Mouse (Mus musculus) spleen, postnatal 4 days (tissue): Measurements from ENCODE around the gene Rpl27.
A peak's percentile ranks its signal among the peaks of the same experiment; 100 is the strongest.
"Not testable (repeated sequence)": the region's sequence is repeated elsewhere in the genome, so short reads cannot be mapped to it uniquely, and the experiment has no call there.

ENCODE experiments used
- DNase-seq, 2 experiments: peaks; one replicate each; pipeline ENCODE4 v3.0.0; 2022; ENCODE audit warnings: low spot score in 2 of 2

Gene Rpl27

DNA sequence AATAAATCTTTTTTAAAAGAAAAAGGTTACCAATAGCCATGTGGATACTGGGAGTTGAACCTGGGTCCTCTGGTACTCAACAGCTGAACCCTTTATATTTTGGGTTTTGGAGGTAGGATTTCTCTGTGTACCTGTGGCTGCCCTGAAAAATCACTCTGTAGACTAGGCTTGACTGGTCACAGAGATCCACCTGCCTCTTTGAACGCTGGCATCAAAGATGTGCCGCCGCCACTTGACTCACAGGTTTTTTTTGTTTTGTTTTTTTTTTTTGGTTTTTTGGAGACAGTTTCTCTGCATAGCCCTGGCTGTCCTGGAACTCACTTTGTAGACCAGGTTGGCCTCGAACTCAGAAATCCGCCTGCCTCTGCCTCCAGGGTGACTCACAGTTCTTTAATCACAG, 5.7 kb downstream of the Rpl27 start:
- no peak for DNase-seq

DNA sequence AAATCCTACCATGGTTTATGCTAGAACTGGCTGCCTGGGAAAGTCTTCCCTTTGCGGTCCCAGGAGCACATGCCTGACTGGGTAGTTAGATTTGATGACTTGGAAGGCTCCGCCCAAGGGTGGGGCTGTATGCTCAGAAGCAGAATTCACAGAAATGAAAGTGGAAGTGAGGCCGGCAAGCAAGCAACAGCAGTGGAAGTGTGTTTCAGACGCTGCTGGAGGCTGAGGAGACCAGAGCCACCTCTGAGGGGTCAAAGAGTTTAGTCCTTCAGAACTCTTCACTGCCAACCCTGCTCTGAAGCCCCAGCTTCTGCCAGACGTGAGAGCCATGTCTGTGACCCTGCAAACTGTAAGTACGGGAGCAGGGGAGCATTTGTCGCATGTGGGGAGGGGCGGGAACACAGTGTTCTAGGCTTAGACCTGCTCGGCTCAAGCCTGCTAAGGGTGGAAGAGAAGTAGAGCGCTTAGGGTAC, 6.2 kb downstream of the Rpl27 start, which contains the start of gene Ifi35:
Gene Ifi35 (plus strand): TSS at position 134 of the 473 bp plus-strand sequence.
- DNase-seq, result peak; percentile 78 to 85

DNA sequence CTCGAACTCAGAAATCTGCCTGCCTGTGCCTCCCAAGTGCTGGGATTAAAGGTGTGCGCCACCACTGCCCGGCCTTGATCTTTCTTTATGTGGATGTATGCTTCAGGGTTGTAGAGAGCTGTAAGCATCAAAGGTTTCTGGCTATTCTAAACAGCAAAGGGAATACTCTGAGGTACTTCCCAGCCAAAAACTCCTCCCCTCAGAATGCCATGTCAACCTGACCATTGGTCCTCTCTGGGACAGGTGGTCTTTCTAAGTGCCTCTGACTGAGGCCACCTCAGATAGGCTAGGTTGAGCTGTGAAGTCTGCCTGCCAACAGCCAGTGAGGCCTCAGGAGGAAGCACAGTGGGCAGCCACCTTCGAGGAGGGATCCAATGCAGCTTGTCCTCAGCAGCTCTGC, 6.8 kb downstream of the Rpl27 start:
- DNase-seq, result no peak

DNA sequence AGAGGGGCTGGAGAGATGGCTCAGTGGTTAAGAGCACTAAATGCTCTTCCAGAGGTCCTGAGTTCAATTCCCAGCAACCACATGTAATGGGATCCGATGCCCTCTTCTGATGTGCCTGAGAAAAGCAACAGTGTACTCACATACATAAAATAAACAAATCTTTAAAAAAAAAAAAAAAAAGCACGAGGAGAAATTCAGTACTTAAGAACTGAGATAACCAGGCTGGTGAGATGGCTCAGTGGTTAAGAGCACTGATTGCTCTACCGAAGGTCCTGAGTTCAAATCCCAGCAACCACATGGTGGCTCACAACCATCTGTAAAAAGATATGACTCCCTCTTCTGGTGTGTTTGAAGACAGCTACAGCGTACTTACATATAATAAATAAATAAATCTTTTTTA, 7.5 kb downstream of the Rpl27 start:
- DNase-seq, result not testable (repeated sequence)

DNA sequence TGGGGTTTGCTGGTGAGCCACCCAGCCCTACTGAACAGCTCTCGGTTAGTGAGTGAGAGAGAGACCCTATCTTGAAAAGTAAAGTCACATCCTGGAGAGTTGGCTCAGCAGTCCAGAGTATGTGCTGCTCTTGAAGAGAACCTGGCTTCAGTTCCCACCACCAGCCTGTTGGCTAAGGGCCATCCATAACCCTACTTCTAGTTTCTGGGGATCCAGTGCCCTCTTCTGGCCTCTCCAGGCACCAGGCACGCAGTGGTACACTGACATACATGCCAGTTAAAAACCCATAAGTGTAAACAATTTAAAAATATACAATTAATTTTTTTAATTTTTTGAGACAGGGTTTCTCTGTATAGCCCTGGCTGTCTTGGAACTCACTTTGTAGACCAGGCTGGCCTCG, 8.3 kb downstream of the Rpl27 start:
- no peak for DNase-seq

DNA sequence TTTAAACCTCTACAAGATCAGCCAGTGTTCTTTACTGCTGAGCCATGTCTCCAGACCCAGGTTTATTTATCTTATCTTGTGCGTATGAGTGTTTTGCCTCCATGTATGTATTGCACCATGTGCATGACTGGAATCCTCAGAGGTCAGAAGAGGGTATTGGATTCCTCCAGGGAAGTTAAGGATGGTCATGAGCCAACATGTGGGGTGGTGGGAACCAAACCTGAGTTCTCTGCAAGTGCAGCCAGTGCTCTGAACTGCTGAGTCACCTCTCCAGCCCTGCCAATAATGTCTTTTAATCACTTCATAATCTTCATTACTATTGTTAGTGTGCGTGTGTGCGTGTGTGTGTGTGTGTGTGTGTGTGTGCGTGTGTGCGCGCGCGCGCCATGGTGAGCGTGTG, 9.4 kb downstream of the Rpl27 start:
- no peak for DNase-seq

DNA sequence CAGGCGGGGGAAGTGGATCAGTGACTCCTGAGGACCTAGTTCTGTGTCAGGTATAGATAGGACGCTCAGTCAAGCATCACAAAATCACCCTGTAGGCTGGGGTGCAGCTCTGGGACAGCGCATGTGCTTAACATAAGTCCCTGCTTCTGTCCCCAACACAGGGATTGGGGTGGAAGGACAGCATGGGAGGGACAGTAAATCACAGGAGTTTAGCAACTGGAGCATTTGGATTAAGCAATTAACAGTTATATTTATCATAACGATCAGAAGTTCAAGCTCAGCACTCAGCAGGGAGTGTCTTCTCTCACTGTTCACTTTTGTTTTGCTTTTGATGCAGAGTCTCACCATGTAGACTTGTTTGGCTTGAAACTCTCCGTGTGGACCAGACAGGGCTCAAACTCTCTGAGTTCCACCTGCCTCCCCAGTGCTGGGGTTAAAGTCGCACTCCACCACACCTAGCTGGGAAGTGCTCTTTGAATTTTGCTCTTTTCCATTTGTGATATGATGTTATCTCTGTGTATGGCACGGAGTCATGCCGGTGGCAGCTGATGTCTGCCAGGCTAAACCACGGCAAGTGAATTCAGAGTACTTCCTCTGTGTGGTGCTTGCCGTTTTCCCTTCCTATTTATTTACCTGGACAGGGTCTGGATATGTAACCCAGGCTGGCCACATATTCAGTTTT, 10.1 kb downstream of the Rpl27 start:
- DNase-seq, result no peak

DNA sequence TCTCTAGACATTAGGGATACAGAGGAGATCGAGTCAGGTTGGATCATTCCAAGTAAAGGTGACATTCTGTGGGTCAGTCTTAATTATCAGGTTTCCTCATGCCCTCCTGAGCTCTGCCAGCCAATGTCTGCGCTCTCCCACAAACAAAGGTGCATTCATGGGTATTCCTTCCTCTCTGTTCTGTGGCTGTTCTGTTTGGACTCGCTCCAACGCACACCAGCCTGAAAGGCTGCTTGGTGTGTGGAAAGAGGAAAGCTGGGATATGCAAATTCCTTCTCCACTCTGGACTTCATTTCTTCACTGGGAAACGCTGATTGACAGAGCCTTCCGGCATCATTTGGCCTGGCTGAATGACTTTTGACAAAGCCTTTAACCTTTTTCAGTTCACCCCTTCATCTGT, 12.6 kb downstream of the Rpl27 start:
- no peak for DNase-seq

DNA sequence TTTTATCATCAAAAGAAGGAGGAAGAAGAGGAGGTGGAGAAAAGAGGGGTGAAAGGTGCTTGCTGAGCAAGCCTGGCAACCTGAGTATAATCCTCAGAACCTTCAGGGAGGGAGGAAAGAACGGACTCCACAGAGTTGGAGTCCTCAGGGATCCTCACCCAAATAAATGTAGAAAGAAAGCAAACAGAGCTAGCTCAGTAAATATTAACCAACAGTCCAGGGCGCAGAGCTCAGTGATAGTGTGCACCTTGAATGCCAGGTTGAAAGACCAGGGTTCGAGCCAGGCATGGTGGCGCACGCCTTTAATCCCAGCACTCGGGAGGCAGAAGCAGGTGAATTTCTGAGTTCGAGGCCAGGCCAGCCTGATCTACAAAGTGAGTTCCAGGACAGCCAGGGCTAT, 13.5 kb downstream of the Rpl27 start:
- no peak for DNase-seq

DNA sequence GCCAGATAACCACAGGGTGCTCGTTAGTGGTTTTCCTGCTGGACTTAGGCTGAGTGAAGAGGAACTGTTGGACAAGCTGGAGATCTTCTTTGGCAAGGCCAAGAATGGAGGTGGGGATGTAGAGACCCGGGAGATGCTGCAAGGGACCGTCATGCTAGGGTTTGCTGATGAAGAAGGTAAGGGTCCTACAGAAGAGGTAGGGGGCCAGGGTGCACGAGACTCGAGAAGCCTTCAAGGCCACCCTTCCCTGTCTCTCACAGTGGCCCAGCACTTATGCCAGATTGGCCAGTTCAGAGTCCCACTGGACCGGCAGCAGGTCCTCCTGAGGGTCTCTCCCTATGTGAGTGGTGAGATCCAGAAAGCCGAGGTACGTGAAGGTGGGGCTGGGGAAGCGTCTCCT, 15.5 kb downstream of the Rpl27 start:
- DNase-seq, result no peak

DNA sequence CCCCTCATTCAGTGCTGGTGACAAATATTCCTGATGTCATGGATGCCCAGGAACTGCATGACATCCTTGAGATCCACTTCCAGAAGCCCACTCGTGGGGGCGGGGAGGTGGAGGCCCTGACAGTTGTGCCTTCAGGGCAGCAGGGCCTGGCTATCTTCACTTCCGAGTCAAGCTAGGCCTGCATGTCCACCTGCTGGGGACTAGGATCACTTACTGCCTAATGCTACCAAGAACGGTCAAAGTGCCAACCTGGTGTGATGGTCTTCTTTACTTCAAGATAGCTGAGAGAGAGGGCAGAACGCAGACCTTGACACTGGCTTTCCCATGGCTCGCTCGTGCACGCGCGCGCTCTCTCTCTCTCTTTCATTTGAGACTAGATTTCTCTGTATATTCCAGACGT, 16.1 kb downstream of the Rpl27 start:
- DNase-seq, result no peak

DNA sequence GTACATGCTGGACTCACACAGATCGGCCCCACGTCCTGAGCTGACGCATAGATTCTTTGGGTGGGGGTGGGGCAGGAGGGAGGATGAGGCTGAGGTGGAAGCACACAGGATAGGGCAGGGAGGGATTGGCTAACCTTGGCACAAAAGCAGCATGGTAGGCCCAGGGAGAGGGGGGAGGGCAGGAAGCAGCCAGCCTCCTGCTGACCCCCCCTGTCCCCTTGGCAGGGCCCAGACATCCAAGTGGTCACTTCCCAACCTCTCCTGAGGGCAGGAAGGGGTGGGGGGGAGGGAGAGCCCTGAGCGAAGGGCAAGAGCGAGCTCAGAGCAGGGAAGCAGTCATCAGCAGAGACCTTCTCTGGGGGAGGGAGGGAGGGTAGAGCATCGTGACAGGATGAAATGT, 17.6 kb downstream of the Rpl27 start:
- DNase-seq, result no peak

DNA sequence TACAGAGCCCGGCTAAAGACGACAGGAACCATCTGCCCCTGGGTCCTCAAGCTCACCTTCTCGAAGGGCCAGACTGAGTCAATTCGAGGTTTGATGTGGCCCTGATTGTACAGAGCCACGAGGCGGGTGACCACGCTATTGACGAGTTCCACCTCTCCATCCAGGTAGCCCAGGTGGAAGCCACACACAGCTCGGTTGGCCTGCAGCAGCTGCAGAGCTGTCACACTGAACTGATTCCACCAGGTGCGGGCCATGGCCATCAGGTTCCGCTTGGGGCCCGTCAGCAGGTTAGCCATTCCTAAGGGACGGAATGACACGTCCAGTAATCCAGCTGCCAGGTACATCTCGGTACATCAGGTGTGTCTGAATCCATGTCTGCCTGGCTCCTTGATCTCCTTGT, 18.2 kb downstream of the Rpl27 start:
- DNase-seq, result no peak

DNA sequence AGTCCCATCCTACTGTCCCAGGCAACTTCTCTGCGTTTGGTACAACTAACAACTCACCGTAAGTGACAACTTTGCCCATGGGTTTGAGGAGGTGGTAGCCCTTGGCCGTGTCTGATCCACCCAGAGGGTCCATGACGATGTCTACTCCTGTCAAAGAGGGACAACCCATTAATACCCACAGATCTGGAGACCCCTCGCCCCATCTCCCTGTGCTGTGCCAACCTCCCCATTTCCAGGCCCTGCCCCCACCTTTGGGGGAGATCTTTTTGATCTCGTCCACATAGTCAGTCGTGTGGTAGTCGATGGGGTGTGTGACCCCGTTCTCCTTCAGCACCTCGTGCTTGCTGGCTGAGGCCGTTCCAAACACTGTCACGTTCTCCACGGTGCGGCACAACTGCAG, 20.0 kb downstream of the Rpl27 start:
- no peak for DNase-seq

DNA sequence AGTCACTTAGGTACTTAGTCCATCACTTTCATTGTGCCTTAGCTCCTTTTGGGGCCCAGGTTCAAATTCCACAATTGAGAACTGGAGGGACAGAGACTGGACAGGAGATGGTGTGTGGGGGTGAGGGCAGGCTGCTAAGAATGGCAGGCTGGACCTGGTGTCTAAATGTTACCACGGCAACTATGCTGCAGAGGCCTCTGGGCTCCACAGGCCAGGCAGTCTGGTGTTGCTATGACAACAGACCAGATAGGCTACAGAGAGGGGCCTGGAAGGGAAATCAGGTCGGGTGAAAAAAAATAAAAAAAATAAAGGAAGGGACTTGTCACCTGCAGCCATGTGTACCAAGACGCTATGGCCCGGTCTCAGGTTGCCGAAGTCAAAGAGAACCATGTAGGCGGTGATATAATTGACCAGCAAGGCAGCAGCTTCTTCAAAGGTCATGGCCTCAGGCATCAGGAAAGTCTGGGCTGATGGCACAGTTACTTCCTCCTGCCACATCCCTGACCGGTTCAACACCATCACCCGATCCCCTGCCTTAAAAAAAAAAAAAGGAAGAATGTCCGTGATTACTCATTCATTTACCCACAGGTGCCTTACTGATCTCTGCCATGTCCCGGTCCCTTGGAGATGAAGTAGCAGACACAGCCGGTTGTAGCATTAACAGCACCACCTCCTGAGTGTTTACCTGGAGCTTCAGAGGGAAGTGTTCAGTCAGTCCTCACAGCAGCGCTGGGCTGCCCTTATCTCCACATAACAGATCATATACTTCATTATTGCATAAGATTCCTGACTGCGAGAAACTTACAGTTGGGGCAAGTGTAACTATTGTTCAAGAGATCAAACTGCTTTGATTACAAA, 20.7 kb downstream of the Rpl27 start:
- DNase-seq, result no peak

DNA sequence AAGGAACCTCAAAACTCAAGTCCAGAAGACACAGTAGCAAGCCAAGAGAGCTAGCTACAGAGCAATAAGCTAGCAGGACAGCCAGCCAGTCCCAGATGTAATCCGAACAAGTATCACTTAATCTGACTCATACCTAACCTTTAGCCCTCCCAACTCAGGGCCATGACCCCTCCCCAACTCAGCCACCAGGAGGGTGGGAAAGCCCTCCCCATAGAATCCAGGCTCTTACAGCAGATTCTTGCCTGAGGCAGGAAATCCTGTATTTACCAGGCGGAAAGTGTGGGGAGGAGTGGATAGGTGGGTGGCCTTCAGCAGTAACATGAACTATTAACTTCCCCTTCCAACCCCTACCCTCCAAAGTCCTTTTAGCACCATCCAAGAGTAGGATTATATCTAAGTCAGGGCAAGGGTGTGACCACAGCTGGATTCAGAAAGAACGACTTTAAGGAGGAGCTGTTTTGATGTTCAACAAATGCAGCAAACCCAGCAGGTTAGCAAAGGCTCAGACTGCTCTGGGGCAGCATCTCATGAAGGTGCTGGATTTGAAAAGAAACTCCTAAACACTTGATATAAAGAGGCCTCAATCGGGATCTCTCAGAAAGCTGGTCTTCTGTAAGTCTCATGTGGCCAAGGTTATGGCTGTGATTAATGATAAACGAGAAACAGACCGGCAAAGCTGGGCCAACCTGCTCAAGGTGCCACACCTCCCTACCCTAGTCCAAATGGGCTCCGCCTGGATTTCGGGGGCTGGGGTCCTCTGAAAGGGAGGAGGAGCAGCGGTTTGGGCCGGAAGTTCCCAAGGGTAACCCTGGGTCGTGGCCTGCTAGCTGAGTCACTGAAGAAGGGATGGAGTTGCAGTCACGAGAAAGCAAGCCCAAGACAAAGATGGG, 22.4 kb downstream of the Rpl27 start, which contains the start of gene Rnd2:
Gene Rnd2 (plus strand): TSS at position 789 of the 890 bp plus-strand sequence.
- no peak for DNase-seq

DNA sequence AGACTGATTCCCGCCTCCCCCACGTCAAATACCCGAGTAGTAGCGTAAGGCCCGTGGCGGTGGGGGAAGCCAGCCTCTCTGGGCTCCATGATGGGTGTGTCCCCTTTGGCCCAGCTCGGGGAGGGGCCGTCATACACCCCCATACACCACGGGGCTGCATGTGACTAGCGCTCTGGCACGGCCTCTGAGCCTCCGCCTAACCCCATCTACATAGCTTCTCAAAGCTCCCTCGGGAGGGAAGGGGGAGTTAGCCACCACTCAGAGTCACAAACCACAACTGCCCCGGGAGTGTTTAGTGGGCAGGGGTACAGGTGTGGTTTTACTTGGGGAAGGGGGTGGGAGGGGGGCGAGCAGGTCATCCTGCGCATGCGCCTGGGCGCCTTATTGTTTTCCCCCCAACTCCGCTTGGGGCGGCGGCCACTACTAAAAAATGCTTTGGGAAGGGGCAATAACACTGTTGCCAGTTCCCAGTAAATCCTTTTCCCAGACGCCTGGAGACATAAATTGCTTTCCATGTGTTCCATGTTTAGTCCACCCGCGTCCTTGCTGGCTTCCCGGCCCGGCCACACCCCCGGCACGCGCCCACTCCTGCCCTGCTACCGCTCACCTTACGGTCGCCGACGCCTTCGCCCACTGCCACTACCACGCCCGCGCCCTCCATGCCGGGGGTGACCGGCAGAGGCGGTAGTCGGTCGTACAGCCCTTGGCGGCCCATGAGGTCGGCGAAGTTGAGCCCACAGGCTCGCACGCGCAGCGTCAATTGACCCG, 23.2 kb downstream of the Rpl27 start:
- peak; percentile 39 to 74 for DNase-seq

DNA sequence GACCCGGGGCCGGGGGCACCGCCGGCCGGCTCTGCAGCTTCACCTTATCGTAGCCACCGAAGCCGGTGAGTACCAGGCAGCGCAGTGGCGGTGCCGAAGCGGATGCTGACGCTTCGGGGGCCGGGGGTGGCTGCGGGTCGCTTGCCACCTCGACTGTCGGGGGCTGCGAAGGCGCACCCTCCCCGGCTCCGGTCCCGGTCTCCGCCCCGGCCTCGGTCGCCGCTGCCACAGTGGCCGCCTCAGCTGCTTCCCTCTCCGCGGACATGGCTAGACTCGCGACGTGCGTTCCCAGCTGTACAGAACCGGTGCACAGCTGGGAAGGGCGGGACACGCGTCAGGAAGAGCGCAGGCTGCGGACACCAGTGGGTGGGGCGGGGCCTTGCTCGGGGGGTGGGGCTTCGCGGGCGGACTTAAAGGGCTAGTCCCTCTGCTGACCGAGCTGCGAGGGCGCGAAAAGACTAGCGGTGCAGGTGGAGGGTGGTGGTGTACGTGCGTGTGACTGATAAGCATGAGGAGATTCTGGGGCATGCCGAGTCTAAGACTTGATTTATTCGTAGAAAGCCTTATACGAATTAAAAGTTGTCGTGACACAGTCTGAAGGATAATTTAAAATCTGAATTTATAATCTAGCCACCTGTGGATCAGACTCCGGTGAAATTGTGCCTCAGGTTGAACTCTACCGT, 23.9 kb downstream of the Rpl27 start, which contains the start of gene Vat1:
Gene Vat1 (minus strand): TSS at position 362 of the 683 bp plus-strand sequence.
- DNase-seq, result peak; percentile 58 to 80

DNA sequence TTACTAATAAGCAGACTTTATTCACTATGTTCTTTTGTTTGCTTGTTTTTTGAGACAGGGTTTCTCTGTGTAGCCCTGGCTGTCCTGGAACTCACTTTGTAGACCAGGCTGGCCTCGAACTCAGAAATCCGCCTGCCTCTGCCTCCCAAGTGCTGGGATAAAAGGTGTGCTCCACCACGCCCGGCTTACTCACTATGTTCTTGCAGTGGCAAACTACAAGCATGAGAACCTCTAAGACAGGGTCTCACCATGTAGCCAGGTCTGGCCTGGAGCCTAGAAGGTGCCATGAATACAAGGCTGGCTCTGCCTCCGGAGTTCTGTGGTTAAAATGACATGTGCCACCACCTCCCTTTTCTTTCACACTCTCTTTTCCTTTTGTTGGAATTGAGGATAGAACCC, 24.5 kb downstream of the Rpl27 start:
- not testable (repeated sequence) for DNase-seq

DNA sequence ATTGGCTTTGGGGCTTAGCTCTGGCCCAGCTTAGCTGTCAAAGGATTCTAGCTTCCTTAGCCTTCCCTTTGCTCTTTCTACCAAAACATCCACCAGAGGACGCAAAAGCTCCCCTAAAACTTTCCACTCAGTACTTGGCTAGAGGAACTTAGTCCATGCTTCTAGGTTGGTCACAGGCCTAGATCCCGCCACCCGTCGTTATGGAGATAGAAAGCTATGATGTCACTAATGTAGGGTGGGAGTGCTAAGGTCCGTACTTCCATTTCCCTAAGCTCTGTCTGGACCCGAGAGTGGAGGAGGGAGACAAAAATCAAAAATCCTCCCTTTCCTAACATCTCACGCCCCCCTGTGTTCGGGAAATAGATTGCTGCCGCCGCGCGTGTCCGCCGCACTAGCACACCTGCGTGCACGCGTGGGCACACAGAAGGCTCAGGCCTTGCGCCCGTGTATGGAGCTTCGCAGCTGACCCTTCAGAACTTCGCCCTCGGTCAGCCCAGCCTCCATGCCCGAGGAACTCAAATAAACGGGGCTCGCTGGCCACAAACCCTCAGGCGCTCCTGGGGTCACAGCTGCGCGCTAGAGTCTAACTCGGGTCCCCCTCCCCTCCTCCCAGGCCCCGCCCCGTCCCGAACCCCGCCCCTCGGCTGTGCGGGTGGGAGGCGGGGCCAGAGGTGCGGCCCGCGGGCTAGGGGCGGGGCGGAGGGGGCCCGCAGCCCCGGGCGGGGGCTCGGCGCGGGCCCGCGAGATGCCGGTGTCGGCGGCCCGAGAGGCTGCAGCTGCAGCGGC, 25.6 kb downstream of the Rpl27 start:
- peak; percentile 39 to 79 for DNase-seq
